Mouse (Mus musculus) bone marrow macrophage, adult 2 months (primary cell): ENCODE measurements around the gene Map3k12.

Experiments used
- CTCF ChIP-seq: IDR thresholded peaks from 2 replicates; pipeline ENCODE4 v1.5.1; 2012; ENCODE audit warnings: low read depth, mild to moderate bottlenecking, low read length, moderate library complexity
- POLR2A ChIP-seq: IDR thresholded peaks from 2 replicates; pipeline ENCODE4 v1.6.1; 2012; ENCODE audit warnings: mild to moderate bottlenecking, low read depth, low read length, borderline replicate concordance

- TF ChIP-seq CTCF (no peak), POLR2A (no peak)
Measured at GRCm38 (mm10) chr15:102500479-102500878, 16.4 kb downstream of the Map3k12 start.
